Mouse (Mus musculus) retina, postnatal 1 day (tissue): ENCODE data around the gene Olfr365.

Experiments
- DNase-seq: peaks from one replicate; pipeline ENCODE4 v3.0.0-alpha.2; 2012

Gene Olfr365

GRCm38 (mm10) chr2:37187898-37188297, at the start of gene Olfr365:
TSS of gene Olfr365 (plus strand) at chr2:37188198.
- no peak for DNase-seq

DNA sequence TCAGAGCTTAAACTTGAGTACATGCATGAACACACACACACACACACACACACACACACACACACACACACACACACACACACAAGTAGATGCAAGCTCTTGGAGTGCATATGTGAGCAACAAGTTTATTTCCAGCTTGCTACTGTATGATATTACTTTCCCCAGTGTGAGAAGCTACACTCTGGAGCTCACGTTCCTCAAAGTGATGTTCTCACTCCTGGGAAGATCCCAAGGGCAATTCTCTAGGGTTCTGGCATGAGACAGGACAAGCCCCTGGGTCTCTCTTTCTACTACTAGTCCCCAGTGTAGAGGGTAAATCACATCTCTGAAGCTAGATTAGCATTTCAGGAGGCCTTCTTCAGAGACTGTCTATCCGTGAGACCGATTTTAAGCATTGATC, 49.0 kb upstream of the Olfr365 start, which contains the start of gene Olfr364-ps1:
Gene Olfr364-ps1 (plus strand): TSS at position 301 of the 400 bp plus-strand sequence.
- DNase-seq: no peak

GRCm38 (mm10) chr2:37211274-37211673, 23.3 kb downstream of the Olfr365 start, which contains the start of gene Olfr366:
TSS of gene Olfr366 (plus strand) at chr2:37211574.
- no peak for DNase-seq
